In the genomic region with DNA sequence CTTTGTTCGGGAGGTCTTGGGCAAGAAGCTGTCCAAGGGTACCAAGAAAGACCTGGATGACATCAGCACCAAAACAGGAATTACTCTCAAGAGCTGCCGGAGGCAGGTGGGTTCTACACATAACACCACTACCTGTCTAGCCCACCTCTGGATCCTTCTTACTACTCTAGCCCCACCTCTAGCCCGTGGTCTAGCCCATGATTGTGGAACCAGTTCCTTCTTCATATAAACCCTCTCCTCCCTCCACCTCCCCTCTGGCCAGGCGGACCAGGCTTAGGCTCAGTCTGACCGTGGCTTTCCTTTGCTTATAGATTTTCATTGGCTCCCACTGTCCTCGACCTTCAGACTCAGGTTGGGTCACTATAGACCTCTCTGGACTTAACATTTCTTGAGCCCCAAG, we compare ENCODE assay signal across 8 mouse cellular contexts. TPM values are rescaled to one million over a fixed set of nuclear protein-coding genes. Genes with fewer than 3 reads are reported as not detected.
A peak's percentile ranks its signal among the peaks of the same experiment; 100 is the strongest.
DNase-seq lines count a peak whose midpoint lies in the region; ATAC-seq and TF ChIP-seq lines count a peak whose summit lies in the region.
"Had no signal": no experiment of that assay in that cellular context is flagged by ENCODE, and none has a peak within 500 bp of the region (broad histone marks: within the 10 kb centered on the region; RNA-seq: fewer than 3 reads in every experiment).

No protein-coding gene starts in this region.

- 82% methylated on average over 6 of the region's 6 CpGs for WGBS in lung, embryonic 14.5 days
- WGBS in forebrain, embryonic 10.5 days = 89% methylated on average over 6 of the region's 6 CpGs
- 91% methylated on average over 6 of the region's 6 CpGs for WGBS in limb, embryonic 10.5 days
- 90% methylated on average over 6 of the region's 6 CpGs for WGBS in neural tube, embryonic 14.5 days

- no peaks in the 10 kb centered on the region for H3K9me3 ChIP-seq in lung, embryonic 14.5 days (ENCODE audit: low read depth, low read length)
- H3K9me3 ChIP-seq in forebrain, embryonic 10.5 days = no peaks in the 10 kb centered on the region
- H3K9me3 ChIP-seq in limb, embryonic 10.5 days (replicated peaks) = no peaks in the 10 kb centered on the region
- H3K9me3 ChIP-seq in neural tube, embryonic 14.5 days (ENCODE audit: control insufficient read depth, low read length) = no peaks in the 10 kb centered on the region

- no peak overlapping the region for H3K27ac ChIP-seq in lung, embryonic 14.5 days (ENCODE audit: low read depth)
- H3K27ac ChIP-seq in forebrain, embryonic 10.5 days = no peak overlapping the region
- H3K27ac ChIP-seq in limb, embryonic 10.5 days = no peak overlapping the region
- H3K27ac ChIP-seq in neural tube, embryonic 14.5 days (ENCODE audit: low read depth, low read length) = no peak overlapping the region

- H3K4me3 ChIP-seq in lung, embryonic 14.5 days (ENCODE audit: low read depth, low read length) = peak overlapping the region; percentile 57
- peak overlapping the region; percentile 86 for H3K4me3 ChIP-seq in forebrain, embryonic 10.5 days
- H3K4me3 ChIP-seq in limb, embryonic 10.5 days = peak overlapping the region; percentile 85
- H3K4me3 ChIP-seq in neural tube, embryonic 14.5 days (ENCODE audit: low read depth, low read length) = peak overlapping the region; percentile 75

- peaks cover 42% of the 10 kb centered on the region for H3K36me3 ChIP-seq in lung, embryonic 14.5 days (ENCODE audit: insufficient read depth)
- H3K36me3 ChIP-seq in forebrain, embryonic 10.5 days (replicated peaks) = peaks cover 44% of the 10 kb centered on the region
- H3K36me3 ChIP-seq in limb, embryonic 10.5 days = peaks cover 50% of the 10 kb centered on the region
- H3K36me3 ChIP-seq in neural tube, embryonic 14.5 days (ENCODE audit: control insufficient read depth, insufficient read depth, low read length) = peaks cover 24% of the 10 kb centered on the region

- peak overlapping the region; percentile 82 for H3K4me2 ChIP-seq in lung, embryonic 14.5 days
- peak overlapping the region; percentile 94 for H3K4me2 ChIP-seq in neural tube, embryonic 14.5 days (ENCODE audit: low read depth, low read length)

- H3K4me1 ChIP-seq in lung, embryonic 14.5 days (ENCODE audit: insufficient read depth) = peaks cover 5% of the 10 kb centered on the region
- H3K4me1 ChIP-seq in forebrain, embryonic 10.5 days = peaks cover 47% of the 10 kb centered on the region
- H3K4me1 ChIP-seq in limb, embryonic 10.5 days = peaks cover 43% of the 10 kb centered on the region
- H3K4me1 ChIP-seq in neural tube, embryonic 14.5 days (ENCODE audit: control insufficient read depth, insufficient read depth, low read length) = peaks cover 26% of the 10 kb centered on the region

- no peak for TF ChIP-seq CTCF in lung, embryonic 14.5 days (IDR thresholded peaks at IDR 0.05; ENCODE audit: low read depth)

- ATAC-seq in lung, embryonic 14.5 days (ENCODE audit: insufficient read depth) = no peak
- no peak for ATAC-seq in neural tube, embryonic 14.5 days (ENCODE audit: low read depth)
- no peak for ATAC-seq in megakaryocyte progenitor cell, adult 5-6 weeks (replicated peaks; ENCODE audit: poor library complexity)

- peak overlapping the region; percentile 62; the same call in 1 of the 2 replicates for H3K9ac ChIP-seq in lung, embryonic 14.5 days
- H3K9ac ChIP-seq in neural tube, embryonic 14.5 days (replicated peaks; ENCODE audit: low read depth, low read length) = peak overlapping the region; percentile 76; the same call in 1 of the 2 replicates

- no peak for DNase-seq in lung, embryonic 14.5 days
- DNase-seq in lung, postnatal 36 days = no peak
- no peak for DNase-seq in forebrain, embryonic 10.5 days (ENCODE audit: extremely low spot score, low spot score)
- DNase-seq in limb, embryonic 10.5 days (ENCODE audit: low spot score) = no peak
- DNase-seq in cerebellum, adult 9-11 months = no peak

- H3K27me3 ChIP-seq in lung, embryonic 14.5 days (ENCODE audit: insufficient read depth, low read length) = no peaks in the 10 kb centered on the region
- H3K27me3 ChIP-seq in forebrain, embryonic 10.5 days (ENCODE audit: poor library complexity, severe bottlenecking) = peaks cover 19% of the 10 kb centered on the region
- peaks cover 11% of the 10 kb centered on the region for H3K27me3 ChIP-seq in limb, embryonic 10.5 days (ENCODE audit: low read depth, poor library complexity, severe bottlenecking)
- no peaks in the 10 kb centered on the region; the same call in 1 of the 2 replicates for H3K27me3 ChIP-seq in neural tube, embryonic 14.5 days (ENCODE audit: control insufficient read depth, insufficient read depth, low read length)

RNA-seq across cellular contexts. Expression of gene Fibp, which starts 1.0 kb away (rescaled TPM):
- polyA plus RNA-seq in lung, embryonic 14.5 days (2014; fragmentation: Nextera tagmentation; extraction: Ambion mirVana) = 101 and 104 TPM in 2 replicates
- polyA plus RNA-seq in forebrain, embryonic 10.5 days (2016; fragmentation: Nextera tagmentation; extraction: Ambion mirVana) = 93.1 TPM in 2 replicates
- 111 and 132 TPM in 2 replicates for polyA plus RNA-seq in limb, embryonic 10.5 days (2016; fragmentation: Nextera tagmentation; extraction: Ambion mirVana)
- 169 and 179 TPM in 2 replicates for polyA plus RNA-seq in neural tube, embryonic 14.5 days (2014; fragmentation: Nextera tagmentation; extraction: Ambion mirVana)
- total RNA-seq in megakaryocyte progenitor cell, adult 5-6 weeks (2015) = 50.2 and 73.5 TPM in 2 replicates
- 107 and 197 TPM in 2 replicates for total RNA-seq in megakaryocyte progenitor cell, adult 5-6 weeks (2017)

RNA-seq across cellular contexts. Expression of gene Ccdc85b, which starts 3.7 kb away (rescaled TPM):
- 9.0 and 10.0 TPM in 2 replicates for polyA plus RNA-seq in lung, embryonic 14.5 days (2014; fragmentation: Nextera tagmentation; extraction: Ambion mirVana)
- polyA plus RNA-seq in forebrain, embryonic 10.5 days (2016; fragmentation: Nextera tagmentation; extraction: Ambion mirVana) = 5.5 and 6.7 TPM in 2 replicates
- polyA plus RNA-seq in limb, embryonic 10.5 days (2016; fragmentation: Nextera tagmentation; extraction: Ambion mirVana) = 8.9 and 9.7 TPM in 2 replicates
- 8.0 and 11.0 TPM in 2 replicates for polyA plus RNA-seq in neural tube, embryonic 14.5 days (2014; fragmentation: Nextera tagmentation; extraction: Ambion mirVana)
- 0.99 and 1.2 TPM in 2 replicates for total RNA-seq in megakaryocyte progenitor cell, adult 5-6 weeks (2015)
- 2.5 and 3.0 TPM in 2 replicates for total RNA-seq in megakaryocyte progenitor cell, adult 5-6 weeks (2017)

RNA-seq across cellular contexts. Expression of gene Ctsw, which starts 6.9 kb away (rescaled TPM):
- polyA plus RNA-seq in lung, embryonic 14.5 days (2014; fragmentation: Nextera tagmentation; extraction: Ambion mirVana) = 1.0 and 1.8 TPM in 2 replicates
- polyA plus RNA-seq in forebrain, embryonic 10.5 days (2016; fragmentation: Nextera tagmentation; extraction: Ambion mirVana) = 1.1 and 1.4 TPM in 2 replicates
- 1.6 and 1.9 TPM in 2 replicates for polyA plus RNA-seq in limb, embryonic 10.5 days (2016; fragmentation: Nextera tagmentation; extraction: Ambion mirVana)
- 4.2 and 4.4 TPM in 2 replicates for polyA plus RNA-seq in neural tube, embryonic 14.5 days (2014; fragmentation: Nextera tagmentation; extraction: Ambion mirVana)
- 0.47 and 0.83 TPM in 2 replicates for total RNA-seq in megakaryocyte progenitor cell, adult 5-6 weeks (2015)
- 0.44 and 0.79 TPM in 2 replicates for total RNA-seq in megakaryocyte progenitor cell, adult 5-6 weeks (2017)
- total RNA-seq: gastrocnemius, adult 8-10 months had no signal

RNA-seq across cellular contexts. Expression of gene Efemp2, which starts 12.3 kb away (rescaled TPM):
- 178 and 192 TPM in 2 replicates for polyA plus RNA-seq in lung, embryonic 14.5 days (2014; fragmentation: Nextera tagmentation; extraction: Ambion mirVana)
- polyA plus RNA-seq in forebrain, embryonic 10.5 days (2016; fragmentation: Nextera tagmentation; extraction: Ambion mirVana) = 46.9 and 50.9 TPM in 2 replicates
- 85.6 and 99.7 TPM in 2 replicates for polyA plus RNA-seq in limb, embryonic 10.5 days (2016; fragmentation: Nextera tagmentation; extraction: Ambion mirVana)
- 30.4 and 45.1 TPM in 2 replicates for polyA plus RNA-seq in neural tube, embryonic 14.5 days (2014; fragmentation: Nextera tagmentation; extraction: Ambion mirVana)
- 0.54 TPM in 1 of 2 replicates, not detected in the other for total RNA-seq in megakaryocyte progenitor cell, adult 5-6 weeks (2015)
- total RNA-seq in megakaryocyte progenitor cell, adult 5-6 weeks (2017) = not detected in 2 replicates

RNA-seq across cellular contexts. Expression of gene Fosl1, which starts 14.1 kb away (rescaled TPM):
- polyA plus RNA-seq in lung, embryonic 14.5 days (2014; fragmentation: Nextera tagmentation; extraction: Ambion mirVana) = not detected in 2 replicates
- polyA plus RNA-seq in forebrain, embryonic 10.5 days (2016; fragmentation: Nextera tagmentation; extraction: Ambion mirVana) = not detected in 2 replicates
- not detected in 2 replicates for polyA plus RNA-seq in limb, embryonic 10.5 days (2016; fragmentation: Nextera tagmentation; extraction: Ambion mirVana)
- polyA plus RNA-seq in neural tube, embryonic 14.5 days (2014; fragmentation: Nextera tagmentation; extraction: Ambion mirVana) = not detected in 2 replicates
- total RNA-seq in megakaryocyte progenitor cell, adult 5-6 weeks (2015) = 0.47 and 0.98 TPM in 2 replicates
- total RNA-seq in megakaryocyte progenitor cell, adult 5-6 weeks (2017) = 1.2 TPM in 1 of 2 replicates, not detected in the other
- total RNA-seq: gastrocnemius, adult 8-10 months had no signal
